In genomic region chr9:101740949-101741605, GRCm38 (mm10) we compare ENCODE assay signal across 19 mouse cellular contexts.
DNase-seq lines count a peak whose midpoint lies in the region; ATAC-seq and TF ChIP-seq lines count a peak whose summit lies in the region.
"Had no signal": no experiment of that assay in that cellular context is flagged by ENCODE, and none has a peak within 500 bp of the region (broad histone marks: within the 10 kb centered on the region; RNA-seq: fewer than 3 reads in every experiment).

No protein-coding gene starts in this region.

- H3K4me3 ChIP-seq in intestine, embryonic 15.5 days (replicated peaks): no peak overlapping the region
- H3K4me3 ChIP-seq in intestine, postnatal 0 days (ENCODE audit: low read depth, low read length): no peak overlapping the region
- H3K4me3 ChIP-seq in lung, embryonic 14.5 days (ENCODE audit: low read depth, low read length): no peak overlapping the region
- H3K4me3 ChIP-seq: forebrain, embryonic 12.5 days; hindbrain, embryonic 15.5 days; liver, embryonic 12.5 days; midbrain, embryonic 15.5 days had no signal

- no peaks in the 10 kb centered on the region for H3K36me3 ChIP-seq in intestine, embryonic 15.5 days
- H3K36me3 ChIP-seq in intestine, postnatal 0 days (ENCODE audit: control insufficient read depth, insufficient read depth): no peaks in the 10 kb centered on the region
- H3K36me3 ChIP-seq in lung, embryonic 14.5 days (ENCODE audit: insufficient read depth): no peaks in the 10 kb centered on the region
- H3K36me3 ChIP-seq: forebrain, embryonic 12.5 days; hindbrain, embryonic 15.5 days; liver, embryonic 12.5 days; midbrain, embryonic 15.5 days had no signal

- intact Hi-C loops in heart, postnatal 14 days (cut with DNase I): no loop called here

- peak; percentile 47; the same call in 1 of the 2 replicates for ATAC-seq in intestine, embryonic 15.5 days
- no peak for ATAC-seq in intestine, postnatal 0 days
- peak; percentile 82 for ATAC-seq in lung, embryonic 14.5 days (ENCODE audit: insufficient read depth)
- ATAC-seq: liver, embryonic 12.5 days; midbrain, embryonic 15.5 days had no signal

- H3K27me3 ChIP-seq in intestine, embryonic 15.5 days (replicated peaks): no peaks in the 10 kb centered on the region
- H3K27me3 ChIP-seq in intestine, postnatal 0 days (replicated peaks; ENCODE audit: control insufficient read depth, insufficient read depth, low read length): no peaks in the 10 kb centered on the region
- no peaks in the 10 kb centered on the region for H3K27me3 ChIP-seq in lung, embryonic 14.5 days (ENCODE audit: insufficient read depth, low read length)
- H3K27me3 ChIP-seq: forebrain, embryonic 12.5 days; hindbrain, embryonic 15.5 days; liver, embryonic 12.5 days; midbrain, embryonic 15.5 days had no signal

- no peak overlapping the region for H3K4me2 ChIP-seq in intestine, embryonic 15.5 days (replicated peaks)
- H3K4me2 ChIP-seq in intestine, postnatal 0 days (replicated peaks; ENCODE audit: low read depth): no peak overlapping the region
- no peak overlapping the region for H3K4me2 ChIP-seq in lung, embryonic 14.5 days
- H3K4me2 ChIP-seq: forebrain, embryonic 12.5 days; hindbrain, embryonic 15.5 days; liver, embryonic 12.5 days; midbrain, embryonic 15.5 days had no signal

- no peak for TF ChIP-seq CTCF in intestine, postnatal 0 days (IDR thresholded peaks at IDR 0.05; ENCODE audit: low read depth)
- no peak for TF ChIP-seq CTCF in lung, embryonic 14.5 days (IDR thresholded peaks at IDR 0.05; ENCODE audit: low read depth)

- H3K4me1 ChIP-seq in intestine, embryonic 15.5 days (replicated peaks): 0 out of 2 replicates have a peak, but pooled peaks cover 5% of the 10 kb centered on the region
- no peaks in the 10 kb centered on the region for H3K4me1 ChIP-seq in intestine, postnatal 0 days (replicated peaks; ENCODE audit: control insufficient read depth, insufficient read depth, low read length)
- H3K4me1 ChIP-seq in lung, embryonic 14.5 days (ENCODE audit: insufficient read depth): no peaks in the 10 kb centered on the region
- H3K4me1 ChIP-seq: liver, embryonic 12.5 days had no signal

- peak; percentile 53 for DNase-seq in lung, embryonic 14.5 days
- DNase-seq in lung, postnatal 10 days: no peak
- DNase-seq in MN1 (ENCODE audit: low spot score): peak; percentile 59
- peak; percentile 37 for DNase-seq in forelimb bud, embryonic 11.5 days (ENCODE audit: low read depth, low spot score)
- no peak for DNase-seq in cerebellum, postnatal 14 days
- no peak for DNase-seq in heart, postnatal 14 days
- DNase-seq: adrenal gland, postnatal 10 days; B cell, adult 2 months; cerebellum, adult 8-10 months; gastrocnemius, postnatal 14 days; left cerebral cortex, postnatal 4 days; thymus, postnatal 14 days had no signal

- no peaks in the 10 kb centered on the region for H3K9me3 ChIP-seq in intestine, embryonic 15.5 days
- no peaks in the 10 kb centered on the region for H3K9me3 ChIP-seq in intestine, postnatal 0 days (ENCODE audit: control insufficient read depth)
- no peaks in the 10 kb centered on the region for H3K9me3 ChIP-seq in lung, embryonic 14.5 days (ENCODE audit: low read depth, low read length)
- H3K9me3 ChIP-seq: forebrain, embryonic 12.5 days; hindbrain, embryonic 15.5 days; liver, embryonic 12.5 days; midbrain, embryonic 15.5 days had no signal

- no peak overlapping the region for H3K27ac ChIP-seq in intestine, embryonic 15.5 days
- H3K27ac ChIP-seq in intestine, postnatal 0 days (ENCODE audit: low read depth, low read length): no peak overlapping the region
- H3K27ac ChIP-seq in lung, embryonic 14.5 days (ENCODE audit: low read depth): peak overlapping the region; percentile 36; the same call in 1 of the 2 replicates
- H3K27ac ChIP-seq: forebrain, embryonic 12.5 days; hindbrain, embryonic 15.5 days; liver, embryonic 12.5 days; macrophage; midbrain, embryonic 15.5 days had no signal

- H3K9ac ChIP-seq in intestine, embryonic 15.5 days: no peak overlapping the region
- H3K9ac ChIP-seq in intestine, postnatal 0 days (ENCODE audit: low read depth, low read length): no peak overlapping the region
- no peak overlapping the region for H3K9ac ChIP-seq in lung, embryonic 14.5 days
- H3K9ac ChIP-seq: forebrain, embryonic 12.5 days; hindbrain, embryonic 15.5 days; liver, embryonic 12.5 days; midbrain, embryonic 15.5 days had no signal

- 39% methylated on average over 10 of the region's 10 CpGs for WGBS in intestine, embryonic 15.5 days
- WGBS in intestine, postnatal 0 days: 55% methylated on average over 10 of the region's 10 CpGs
- 29% methylated on average over 10 of the region's 10 CpGs for WGBS in lung, embryonic 14.5 days

Comparison
In these comparisons a context has a peak if more than half of its experiments do, and no peak if none do; other contexts are left out.
1. DNase-seq: peak in lung, embryonic 14.5 days (single experiment), MN1 (single experiment) and forelimb bud, embryonic 11.5 days (single experiment); none in lung, postnatal 10 days (single experiment), cerebellum, postnatal 14 days (0 of 2) and heart, postnatal 14 days (0 of 2).